Mouse (Mus musculus) liver, embryonic 14.5 days (tissue): Measurements from ENCODE around the gene Rmnd5a.

Source experiments
- CTCF ChIP-seq: IDR thresholded peaks from 2 replicates; pipeline ENCODE4 v1.5.1; 2016; ENCODE audit warnings: antibody characterized with exemption, low read depth, control low read depth
- EP300 ChIP-seq: IDR thresholded peaks from 2 replicates; pipeline ENCODE4 v1.6.1; 2016; ENCODE audit warnings: antibody characterized with exemption, low read depth

GRCm38 (mm10) chr6:71440217-71440491 lies 283 bp downstream of the Rmnd5a start:
- TF ChIP-seq CTCF, result no peak
- TF ChIP-seq EP300, result no peak
